Mouse (Mus musculus) bone marrow macrophage, adult 2 months (primary cell): ENCODE measurements around the gene Nup210l.

Experiments used
- CTCF ChIP-seq: IDR thresholded peaks from 2 replicates; pipeline ENCODE4 v1.5.1; 2012; ENCODE audit warnings: low read depth, mild to moderate bottlenecking, low read length, moderate library complexity
- POLR2A ChIP-seq: IDR thresholded peaks from 2 replicates; pipeline ENCODE4 v1.6.1; 2012; ENCODE audit warnings: mild to moderate bottlenecking, low read depth, low read length, borderline replicate concordance

GRCm38 (mm10) chr3:90069688-90070087 lies 34.2 kb upstream of the Nup210l start:
- TF ChIP-seq POLR2A, result no peak
- TF ChIP-seq CTCF, result no peak
